Mouse (Mus musculus) heart, embryonic 13.5 days (tissue): ENCODE results near the gene Fcrla. TPM values are rescaled to one million over a fixed set of nuclear protein-coding genes. Genes with fewer than 3 reads are reported as not detected.
"Not testable (repeated sequence)": the region's sequence is repeated elsewhere in the genome, so short reads cannot be mapped to it uniquely, and the experiment has no call there.

Experiments
- ATAC-seq: fragments of 200-750 bp; cut with Nextera tagmentation; 2 replicates; pipeline ENCODE4 v1.8.0; 2017; ENCODE audit warnings: moderate TSS enrichment; ENCODE audit not compliant: insufficient number of reproducible peaks, low FRiP score, low TSS enrichment; ENCODE audit errors: extremely low read depth
- H3K27ac ChIP-seq: fragments of 300-500 bp; sonication (generic); replicated peaks from 2 replicates; pipeline ENCODE4 v1.5.1; 2015; ENCODE audit warnings: moderate library complexity, mild to moderate bottlenecking, inconsistent platforms
- H3K27me3 ChIP-seq: fragments of 300-500 bp; sonication (generic); replicated peaks from 2 replicates; pipeline ENCODE4 v1.6.1; 2015; ENCODE audit warnings: mild to moderate bottlenecking, inconsistent platforms
- H3K36me3 ChIP-seq: fragments of 300-500 bp; sonication (generic); 2 replicates; pipeline ENCODE4 v1.6.1; 2015; ENCODE audit warnings: mild to moderate bottlenecking, inconsistent platforms
- H3K4me1 ChIP-seq: fragments of 300-500 bp; sonication (generic); 2 replicates; pipeline ENCODE4 v1.6.1; 2015; ENCODE audit warnings: inconsistent platforms
- H3K4me2 ChIP-seq: fragments of 300-500 bp; sonication (generic); 2 replicates; pipeline ENCODE4 v1.6.1; 2015; ENCODE audit warnings: inconsistent platforms, mild to moderate bottlenecking, moderate library complexity
- H3K4me3 ChIP-seq: fragments of 300-500 bp; sonication (generic); 2 replicates; pipeline ENCODE4 v1.5.1; 2015; ENCODE audit warnings: moderate library complexity, mild to moderate bottlenecking, inconsistent platforms
- H3K9ac ChIP-seq: fragments of 300-500 bp; sonication (generic); 2 replicates; pipeline ENCODE4 v1.6.1; 2015; ENCODE audit warnings: inconsistent platforms, mild to moderate bottlenecking, moderate library complexity
- H3K9me3 ChIP-seq: fragments of 300-500 bp; sonication (generic); 2 replicates; pipeline ENCODE4 v1.6.1; 2016; ENCODE audit warnings: inconsistent platforms
- WGBS: fragments of 180-500 bp; shearing (Covaris S2); methylation state at CpG from one replicate; pipeline ENCODE4 v1.1.7; 2015; ENCODE audit warnings: mixed read lengths; 5-methylcytosine and 5-hydroxymethylcytosine counted together
- polyA plus RNA-seq: library from polyadenylated mRNA; unstranded; fragments of >200 nt; fragmentation: Nextera tagmentation; extraction: Ambion mirVana; gene quantifications from 2 replicates; pipeline ENCODE4 v1.2.1, GENCODE M21; 2015

Gene Fcrla
- 0.14 and 0.20 TPM in 2 replicates for polyA plus RNA-seq

DNA sequence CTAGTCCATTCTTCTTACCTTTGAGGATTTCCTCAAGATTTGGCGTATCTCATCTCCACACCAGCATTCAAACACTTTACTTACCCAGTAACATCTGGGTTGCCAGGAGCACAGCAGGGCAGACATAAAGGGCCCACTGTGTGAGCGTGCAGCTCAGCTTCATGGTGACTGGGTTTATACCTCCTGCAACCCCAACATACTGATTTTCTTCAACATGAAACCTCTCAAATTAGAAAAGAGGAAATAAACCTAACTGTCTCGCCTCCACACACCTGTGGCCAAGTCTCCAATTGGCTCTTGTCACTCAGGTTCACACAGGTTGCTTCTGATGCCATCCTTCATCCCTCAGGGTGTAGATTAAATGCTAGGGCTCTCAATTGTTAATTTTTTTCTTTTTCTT lies at the start of gene Fcrla:
Fcrla (minus strand) TSS at position 206 of the 400 bp plus-strand sequence.
- H3K9me3 ChIP-seq = no peaks in the 10 kb centered on the region
- no peak within 1 kb of the TSS for H3K9ac ChIP-seq
- no peaks in the 10 kb centered on the region for H3K4me1 ChIP-seq
- no peaks in the 10 kb centered on the region for H3K36me3 ChIP-seq
- no peak within 1 kb of the TSS for H3K27ac ChIP-seq
- no peak for ATAC-seq
- no peak within 1 kb of the TSS for H3K4me2 ChIP-seq
- no peaks in the 10 kb centered on the region for H3K27me3 ChIP-seq
- H3K4me3 ChIP-seq = no peak within 1 kb of the TSS
- 75% methylated on average over 3 of the region's 3 CpGs for WGBS

DNA sequence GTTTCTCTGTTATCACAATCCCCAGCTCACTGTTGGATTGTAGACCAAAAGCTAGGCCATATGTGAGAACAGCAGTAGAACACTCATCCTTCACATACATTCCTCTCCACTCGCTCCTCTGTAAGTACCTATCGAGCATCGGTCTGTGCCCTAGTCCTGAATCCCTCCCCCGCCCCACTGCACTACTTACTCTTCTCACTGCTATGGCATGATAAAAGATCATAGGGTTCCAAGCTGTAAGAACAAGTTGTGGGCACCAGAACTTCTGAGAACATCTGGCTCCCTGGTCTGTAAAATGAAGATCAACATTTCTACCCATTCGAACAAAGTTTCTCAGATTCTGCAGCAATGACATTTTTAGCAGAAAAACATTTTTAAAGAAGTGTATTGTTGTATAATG lies 49.1 kb upstream of the Fcrla start, which contains the start of gene Fcgr2b:
Fcgr2b (minus strand) TSS at position 101 of the 400 bp plus-strand sequence.
- H3K9me3 ChIP-seq = no peaks in the 10 kb centered on the region
- WGBS = 80% methylated on average over 5 of the region's 5 CpGs
- H3K4me2 ChIP-seq = no peak within 1 kb of the TSS
- no peak within 1 kb of the TSS for H3K4me3 ChIP-seq
- H3K4me1 ChIP-seq = no peaks in the 10 kb centered on the region
- H3K36me3 ChIP-seq = no peaks in the 10 kb centered on the region
- no peak within 1 kb of the TSS for H3K9ac ChIP-seq
- ATAC-seq = no peak
- peaks cover 9% of the 10 kb centered on the region; the same call in 1 of the 2 replicates for H3K27me3 ChIP-seq
- no peak within 1 kb of the TSS for H3K27ac ChIP-seq

DNA sequence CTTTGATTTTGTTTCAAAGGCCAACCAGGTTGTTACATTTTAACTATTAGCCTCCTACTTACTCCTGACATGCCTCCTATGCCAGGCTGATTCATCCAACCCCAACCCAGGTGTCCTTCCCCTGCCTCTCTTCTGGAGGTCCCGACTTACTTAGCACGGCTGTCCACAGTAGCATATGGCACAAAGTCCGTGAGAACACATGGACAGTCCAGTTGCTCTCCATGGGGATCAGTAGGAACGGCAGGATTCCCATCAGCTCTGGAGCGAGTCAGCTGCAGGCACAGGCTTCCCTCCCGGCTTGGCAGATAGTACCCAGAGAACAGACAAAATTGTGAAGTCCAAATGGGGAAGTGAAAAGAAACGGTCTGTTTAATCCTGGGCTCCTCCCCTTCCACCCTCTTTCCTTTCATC lies 48.4 kb upstream of the Fcrla start:
- Histone ChIP-seq H3K4me1 (no peaks in the 10 kb centered on the region), H3K9me3 (no peaks in the 10 kb centered on the region), H3K4me2 (no peak overlapping the region), H3K9ac (no peak overlapping the region), H3K27ac (no peak overlapping the region), H3K4me3 (no peak overlapping the region), H3K27me3 (peaks cover 9% of the 10 kb centered on the region; the same call in 1 of the 2 replicates), H3K36me3 (no peaks in the 10 kb centered on the region)
- WGBS = 56% methylated on average over 7 of the region's 7 CpGs
- no peak for ATAC-seq

DNA sequence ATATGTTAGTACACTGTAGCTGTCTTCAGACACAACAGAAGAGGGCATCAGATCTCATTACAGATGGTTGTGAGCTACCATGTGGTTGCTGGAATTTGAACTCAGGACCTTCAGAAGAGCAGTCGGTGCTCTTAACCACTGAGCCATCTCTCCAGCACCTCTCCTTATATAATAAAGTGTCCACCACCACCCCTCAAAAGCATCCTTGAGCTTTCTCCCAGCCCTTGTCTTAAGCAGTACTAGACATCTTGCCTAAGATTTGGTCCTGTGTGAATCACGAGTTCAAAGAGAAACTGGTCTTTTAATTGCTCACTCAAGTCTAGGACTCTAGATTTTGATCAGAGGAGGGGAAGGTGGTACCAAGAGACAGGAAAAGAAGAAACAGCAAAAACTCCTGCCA lies 48.0 kb upstream of the Fcrla start:
- 66% methylated on average over 2 of the region's 2 CpGs for WGBS
- not testable (repeated sequence) for H3K4me2 ChIP-seq, H3K9me3 ChIP-seq, H3K27me3 ChIP-seq, H3K36me3 ChIP-seq, H3K4me1 ChIP-seq, H3K4me3 ChIP-seq, H3K9ac ChIP-seq, H3K27ac ChIP-seq, ATAC-seq

DNA sequence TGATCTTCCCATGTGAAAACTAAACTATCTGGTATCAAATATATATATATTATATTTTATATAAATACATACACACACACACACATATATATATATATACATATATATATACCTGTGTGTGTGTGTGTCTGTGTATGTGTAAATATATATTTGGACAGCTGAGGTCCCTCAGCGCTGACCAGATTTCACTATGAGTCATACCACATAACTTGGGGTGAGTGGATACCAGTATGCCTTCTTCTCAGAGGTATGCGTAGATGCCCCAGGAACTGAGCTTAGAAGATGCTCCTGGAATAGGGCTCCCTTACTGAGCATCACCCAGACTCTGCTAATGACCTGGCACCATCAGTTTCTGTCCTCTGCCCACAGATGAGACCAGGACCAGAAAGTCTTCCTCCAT lies 47.4 kb upstream of the Fcrla start:
- Histone ChIP-seq H3K9me3 (no peaks in the 10 kb centered on the region), H3K4me1 (no peaks in the 10 kb centered on the region), H3K4me2 (no peak overlapping the region), H3K36me3 (no peaks in the 10 kb centered on the region), H3K27ac (no peak overlapping the region), H3K4me3 (no peak overlapping the region), H3K9ac (no peak overlapping the region), H3K27me3 (peaks cover 9% of the 10 kb centered on the region; the same call in 1 of the 2 replicates)
- no peak for ATAC-seq
- WGBS = 90% methylated on average over 2 of the region's 2 CpGs

DNA sequence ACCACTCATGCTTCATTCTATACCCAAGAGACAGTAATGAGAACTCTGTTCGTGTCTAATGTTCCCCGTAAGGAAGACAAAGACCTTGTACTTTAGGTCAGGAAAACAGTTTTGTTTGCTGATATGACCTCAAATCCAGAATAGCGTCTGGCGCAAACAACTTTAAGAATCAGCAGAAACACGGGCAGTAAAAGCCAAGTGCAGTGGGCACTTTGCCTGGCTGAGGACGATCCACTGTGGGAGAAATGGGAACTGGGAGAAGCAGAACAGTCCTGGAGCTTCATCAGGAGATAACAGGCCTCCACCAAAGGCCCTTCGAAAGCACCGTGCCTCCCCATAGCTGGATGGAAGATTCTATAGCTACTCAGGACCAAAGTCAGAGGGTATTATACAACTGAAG lies 46.8 kb upstream of the Fcrla start:
- 76% methylated on average over 8 of the region's 8 CpGs for WGBS
- H3K9ac ChIP-seq = no peak overlapping the region

DNA sequence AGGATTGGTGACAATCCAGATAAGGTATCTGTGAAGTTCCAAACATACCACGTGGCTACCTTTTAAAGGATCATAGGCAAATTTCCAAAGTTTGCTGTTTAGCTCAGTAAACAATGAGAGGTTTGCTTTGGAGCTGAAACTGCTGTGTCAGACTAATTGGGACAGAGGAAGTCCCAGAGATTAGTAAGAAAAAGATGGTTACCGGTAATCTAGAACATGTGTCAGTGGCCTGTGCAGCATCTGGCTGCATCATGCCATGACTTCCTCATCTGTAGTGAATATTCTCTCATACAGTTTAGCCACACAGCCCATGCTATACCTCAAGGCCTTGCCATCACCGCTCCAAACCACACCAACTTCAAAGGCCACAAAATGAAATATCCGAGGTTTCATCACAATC lies 45.6 kb upstream of the Fcrla start:
- no peak overlapping the region for H3K4me3 ChIP-seq
- ATAC-seq = no peak
- WGBS = 61% methylated on average over 4 of the region's 4 CpGs
- no peak overlapping the region for H3K9ac ChIP-seq
- H3K36me3 ChIP-seq = no peaks in the 10 kb centered on the region
- no peaks in the 10 kb centered on the region for H3K4me1 ChIP-seq
- no peaks in the 10 kb centered on the region for H3K9me3 ChIP-seq
- H3K4me2 ChIP-seq = no peak overlapping the region
- no peak overlapping the region for H3K27ac ChIP-seq
- H3K27me3 ChIP-seq = peaks cover 5% of the 10 kb centered on the region; the same call in 1 of the 2 replicates

More for the DNA sequence above, 46.8 kb upstream of the Fcrla start:
- no peak for ATAC-seq
- Histone ChIP-seq H3K4me2 (no peak overlapping the region), H3K36me3 (no peaks in the 10 kb centered on the region), H3K4me1 (no peaks in the 10 kb centered on the region), H3K27ac (no peak overlapping the region), H3K9me3 (no peaks in the 10 kb centered on the region), H3K27me3 (peaks cover 9% of the 10 kb centered on the region; the same call in 1 of the 2 replicates), H3K4me3 (no peak overlapping the region)

DNA sequence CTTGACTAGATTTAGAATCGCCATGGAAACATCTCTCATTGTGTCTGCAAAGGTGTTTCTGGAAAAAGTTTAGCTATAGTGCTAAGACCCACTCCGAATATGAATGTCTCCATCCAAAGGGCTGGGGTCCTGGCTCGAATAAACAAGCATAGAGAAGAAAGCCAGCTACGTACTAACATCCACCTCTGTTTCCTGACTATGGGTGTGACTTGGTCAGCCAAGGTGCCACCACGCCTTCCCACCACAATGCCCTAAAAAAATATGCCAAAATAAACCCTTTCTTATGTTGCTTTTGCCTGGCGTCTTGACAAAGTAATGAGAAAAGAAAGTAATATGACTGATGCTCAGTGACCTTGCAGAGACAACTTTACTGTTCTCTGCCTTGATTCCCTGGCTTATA lies 45.1 kb upstream of the Fcrla start:
- H3K27ac ChIP-seq = no peak overlapping the region
- H3K4me1 ChIP-seq = no peaks in the 10 kb centered on the region
- peaks cover 5% of the 10 kb centered on the region; the same call in 1 of the 2 replicates for H3K27me3 ChIP-seq
- H3K4me2 ChIP-seq = no peak overlapping the region
- no peak overlapping the region for H3K4me3 ChIP-seq
- 77% methylated on average over 6 of the region's 6 CpGs for WGBS
- H3K36me3 ChIP-seq = no peaks in the 10 kb centered on the region
- ATAC-seq = no peak
- no peaks in the 10 kb centered on the region for H3K9me3 ChIP-seq
- no peak overlapping the region for H3K9ac ChIP-seq

DNA sequence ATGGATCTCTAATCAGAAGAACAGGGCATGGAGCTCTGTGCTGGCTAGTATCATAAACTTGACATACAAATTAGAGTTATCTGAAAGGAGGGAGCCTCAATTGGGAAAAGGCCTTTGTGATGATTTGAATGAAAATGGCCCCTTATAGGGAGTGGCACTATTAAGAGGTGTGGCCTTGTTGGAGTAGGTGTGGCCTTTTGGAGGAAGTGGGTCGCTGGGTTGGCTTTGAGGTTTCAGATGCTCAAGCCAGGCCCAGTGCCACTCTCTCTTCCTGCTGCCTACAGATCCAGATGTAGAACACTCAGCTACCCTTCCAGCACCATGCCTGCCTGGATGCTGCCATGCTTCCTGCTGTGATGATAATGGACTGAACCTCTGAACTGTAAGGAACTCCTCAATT lies 41.2 kb upstream of the Fcrla start:
- 47% methylated on average over 1 of the region's 1 CpGs for WGBS
- Histone ChIP-seq H3K4me1 (peaks cover under 1% of the 10 kb centered on the region; the same call in 1 of the 2 replicates), H3K27me3 (no peaks in the 10 kb centered on the region), H3K9me3 (no peaks in the 10 kb centered on the region), H3K4me2 (no peak overlapping the region), H3K27ac (no peak overlapping the region), H3K36me3 (no peaks in the 10 kb centered on the region), H3K9ac (no peak overlapping the region), H3K4me3 (no peak overlapping the region)
- no peak for ATAC-seq

DNA sequence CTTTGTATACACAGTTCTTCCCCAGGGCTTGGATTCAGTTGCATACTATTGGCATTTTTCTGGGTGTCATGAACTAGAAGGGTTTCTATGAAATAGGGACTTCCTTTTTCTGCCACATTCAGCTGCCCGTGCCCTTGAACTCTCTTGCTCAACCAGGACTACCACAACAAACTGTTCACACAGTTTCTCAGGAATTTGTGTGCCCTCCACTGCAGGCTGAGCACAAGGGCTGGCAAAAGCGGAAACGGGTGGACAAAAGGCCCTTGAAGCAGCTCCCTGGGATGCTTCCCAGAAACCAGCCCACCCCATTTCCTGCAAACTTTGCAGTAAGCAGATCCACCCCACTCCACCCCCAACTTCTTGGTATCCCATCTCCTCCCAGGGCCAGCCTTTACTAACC lies 40.2 kb upstream of the Fcrla start:
- ATAC-seq = no peak
- Histone ChIP-seq H3K9ac (no peak overlapping the region), H3K27me3 (no peaks in the 10 kb centered on the region), H3K4me2 (no peak overlapping the region), H3K9me3 (no peaks in the 10 kb centered on the region), H3K4me3 (no peak overlapping the region), H3K4me1 (peaks cover 11% of the 10 kb centered on the region), H3K27ac (no peak overlapping the region), H3K36me3 (no peaks in the 10 kb centered on the region)
- WGBS = 68% methylated on average over 3 of the region's 3 CpGs

DNA sequence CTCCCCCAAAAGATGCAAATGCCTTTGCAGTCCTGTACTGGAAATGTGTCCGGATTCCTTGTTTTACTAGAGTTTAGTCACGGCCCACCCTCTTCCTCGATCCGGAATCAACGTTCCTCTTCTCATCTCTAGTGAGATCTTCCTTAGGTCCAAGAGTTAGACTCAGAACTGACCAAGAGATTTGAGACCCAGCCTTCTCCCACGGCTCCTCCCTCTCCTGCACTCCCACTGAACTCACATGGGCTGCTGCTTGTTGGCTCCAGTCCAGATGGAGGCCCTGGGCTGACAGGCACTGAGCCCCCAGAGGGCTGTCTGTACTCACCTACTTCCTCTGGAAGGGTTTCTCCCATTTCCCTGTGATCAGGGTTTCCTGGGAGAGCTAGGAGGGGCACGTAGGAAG lies 35.7 kb upstream of the Fcrla start:
- peak overlapping the region; percentile 80 for H3K27ac ChIP-seq
- H3K27me3 ChIP-seq = no peaks in the 10 kb centered on the region

DNA sequence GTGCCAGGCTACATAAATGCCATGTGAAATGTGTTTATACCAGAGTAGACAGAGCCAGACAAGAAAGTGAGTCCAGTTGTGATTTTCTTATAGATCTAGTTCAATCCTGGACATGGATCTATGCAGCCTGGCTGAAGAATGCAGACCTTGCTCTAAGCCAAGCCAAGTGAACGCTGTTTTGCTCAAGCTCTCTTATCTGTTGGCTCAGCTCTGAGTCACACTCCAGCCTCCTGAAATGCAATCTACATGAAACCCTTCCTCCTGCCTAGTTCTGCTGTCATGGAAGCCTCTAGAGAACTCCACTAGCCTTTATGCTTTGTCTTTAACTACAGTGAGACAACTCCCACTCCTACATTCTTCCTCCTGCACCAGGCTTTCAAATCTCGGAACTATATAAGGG lies 34.9 kb upstream of the Fcrla start:
- Histone ChIP-seq H3K27me3 (no peaks in the 10 kb centered on the region), H3K4me1 (peaks cover 31% of the 10 kb centered on the region), H3K4me3 (no peak overlapping the region), H3K36me3 (no peaks in the 10 kb centered on the region), H3K9me3 (no peaks in the 10 kb centered on the region), H3K27ac (peak overlapping the region; percentile 80), H3K4me2 (no peak overlapping the region), H3K9ac (no peak overlapping the region; the same call in 1 of the 2 replicates)
- 19% methylated on average over 2 of the region's 2 CpGs for WGBS
- ATAC-seq = no peak

More for the DNA sequence above, 35.7 kb upstream of the Fcrla start:
- Histone ChIP-seq H3K36me3 (no peaks in the 10 kb centered on the region), H3K9ac (no peak overlapping the region), H3K4me1 (peaks cover 31% of the 10 kb centered on the region), H3K4me3 (no peak overlapping the region), H3K4me2 (peak overlapping the region; percentile 17; the same call in 1 of the 2 replicates), H3K9me3 (no peaks in the 10 kb centered on the region)
- WGBS = 57% methylated on average over 7 of the region's 7 CpGs
- 0 out of 2 replicates have a peak, but pooled peaks have one; percentile 35 for ATAC-seq
